Mouse (Mus musculus): ENCODE measurements at regions not wholly inside any gene's neighbourhood (a gene's known extent, or its start where the extent isn't known, plus 50 kb on each side); places are given as distances from the start of the nearest gene placed in this dataset.
"Not testable (repeated sequence)": the region's sequence is repeated elsewhere in the genome, so short reads cannot be mapped to it uniquely, and the experiment has no call there.

GRCm38 (mm10) chr8:126877039-126877365 is 68.6 kb downstream of the Tomm20 start:
- DNase-seq = no peak

- DNase-seq = no peak
Measured at GRCm38 (mm10) chr8:126876300-126877038, 69.2 kb downstream of the Tomm20 start.

GRCm38 (mm10) chr8:126875491-126876155 is 70.0 kb downstream of the Tomm20 start:
- no peak for DNase-seq

GRCm38 (mm10) chr8:126874846-126875245 is 70.8 kb downstream of the Tomm20 start:
- no peak for DNase-seq

DNA sequence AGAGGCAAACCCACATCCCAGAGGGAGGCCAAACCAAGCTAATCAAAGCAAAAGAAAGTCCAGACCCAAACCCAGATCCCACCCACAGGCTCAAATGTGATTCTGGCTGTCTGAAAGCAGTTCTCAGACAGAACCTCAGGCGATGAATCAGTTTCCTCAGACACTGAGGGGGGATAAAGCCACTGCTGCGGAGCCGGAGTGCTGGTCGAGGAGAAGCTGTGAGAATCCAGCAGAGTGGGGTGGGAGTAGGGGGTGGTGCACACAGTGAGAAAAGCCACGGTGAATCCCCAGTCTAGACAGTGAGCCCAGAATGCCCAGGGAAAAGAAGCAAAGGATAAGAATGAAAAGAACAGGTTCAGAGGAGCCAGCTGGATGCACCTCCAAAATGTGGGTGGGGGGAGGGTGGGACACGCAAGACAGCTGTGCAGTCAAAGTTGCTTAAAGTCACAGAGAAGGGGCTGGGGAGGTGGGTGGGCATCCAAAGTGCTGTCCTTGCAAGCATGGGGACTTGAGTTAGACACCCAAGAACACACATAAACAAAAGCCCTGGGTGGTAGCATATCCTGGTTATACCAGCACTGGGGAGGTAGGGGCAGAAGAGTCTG is 71.4 kb downstream of the Tomm20 start:
- no peak for DNase-seq

GRCm38 (mm10) chr8:126873306-126873705 is 72.3 kb downstream of the Tomm20 start:
- DNase-seq = no peak

GRCm38 (mm10) chr8:126872574-126872973 is 73.1 kb downstream of the Tomm20 start:
- no peak for DNase-seq

DNA sequence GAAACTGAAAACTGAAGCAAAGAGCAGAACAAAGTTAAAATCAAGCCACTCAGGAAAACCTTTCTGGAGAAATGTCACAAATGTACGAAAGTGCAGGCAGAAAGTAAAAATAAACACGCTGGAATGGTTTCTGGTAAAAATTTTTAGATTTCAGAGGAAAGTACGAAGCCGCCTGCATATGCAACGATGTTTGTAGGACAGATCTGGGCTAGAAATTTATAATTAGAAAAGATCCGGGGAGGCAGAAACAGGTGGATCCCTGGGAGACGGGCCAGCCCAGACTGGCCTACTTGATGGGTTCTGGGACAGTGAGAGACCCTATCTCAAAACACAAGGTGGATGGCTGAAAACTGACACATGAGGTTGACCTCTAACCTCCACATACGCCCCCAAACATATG is 73.5 kb downstream of the Tomm20 start:
- DNase-seq = no peak

- no peak for DNase-seq
Measured at GRCm38 (mm10) chr8:126869464-126869850, 76.2 kb downstream of the Tomm20 start.

- DNase-seq = no peak
Measured at GRCm38 (mm10) chr8:126868831-126869463, 76.7 kb downstream of the Tomm20 start.

DNA sequence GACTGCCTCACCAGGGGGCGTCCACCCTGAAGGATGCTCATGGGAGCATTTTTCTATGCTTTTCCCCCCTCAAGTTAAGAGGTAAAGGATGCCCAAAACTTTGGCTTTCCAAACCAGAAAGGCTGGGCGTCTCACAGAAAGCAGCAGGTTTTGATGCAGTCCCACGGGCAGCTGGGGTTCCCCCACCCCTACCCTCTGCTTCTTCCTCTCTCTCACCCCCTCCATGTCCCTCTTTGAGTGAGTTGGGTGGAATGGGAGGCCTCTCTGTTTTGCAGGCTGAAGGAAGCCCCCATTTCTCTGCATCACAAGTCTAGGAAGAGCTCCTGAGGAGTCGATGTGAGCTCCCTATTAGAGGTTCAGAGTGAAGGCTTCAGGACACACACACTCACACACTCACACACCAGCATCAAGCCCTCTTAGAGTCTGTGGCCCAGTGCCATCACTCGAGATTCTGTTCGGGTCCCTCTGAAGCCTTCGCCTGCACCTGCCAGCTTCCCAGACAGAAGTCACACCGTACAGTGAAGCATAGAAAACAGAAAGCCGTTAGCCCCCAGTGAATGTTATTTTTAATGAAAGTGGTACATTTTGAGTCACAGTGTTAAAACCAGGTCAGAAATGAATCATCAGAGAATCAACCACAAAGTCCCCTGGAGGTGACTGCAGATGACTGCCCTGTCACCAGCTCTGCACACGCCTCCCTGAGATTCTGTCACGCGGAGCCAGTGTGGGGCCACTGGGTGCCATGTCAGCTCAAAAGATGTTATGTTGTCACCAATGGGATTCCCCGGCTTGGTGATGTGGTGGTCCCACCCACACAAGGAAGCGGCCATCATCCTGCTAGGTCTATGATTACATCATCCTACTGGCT is 78.3 kb downstream of the Tomm20 start:
- no peak for DNase-seq

GRCm38 (mm10) chr8:126864314-126864948 is 81.2 kb downstream of the Tomm20 start:
- DNase-seq = no peak

GRCm38 (mm10) chr8:126863661-126864060 is 82.0 kb downstream of the Tomm20 start:
- not testable (repeated sequence) for DNase-seq

DNA sequence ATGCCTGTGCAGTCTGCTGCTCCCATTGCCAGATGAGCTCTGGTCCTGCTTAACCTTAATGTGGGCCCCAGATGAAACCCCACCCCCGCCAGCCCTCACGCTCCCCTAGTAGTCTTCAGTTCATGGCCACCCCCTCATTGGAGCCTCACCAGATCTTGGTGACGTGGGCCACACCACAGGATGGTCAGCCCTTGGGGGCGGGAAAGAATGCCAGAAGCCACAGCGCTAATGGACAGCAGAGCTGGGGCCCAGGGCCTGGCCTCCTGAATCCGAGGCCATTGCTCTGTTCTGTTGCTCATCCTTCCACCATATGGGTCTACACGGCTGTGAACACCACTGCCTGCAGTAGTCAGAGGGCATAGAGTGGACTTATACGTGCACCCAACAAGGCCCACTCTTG is 83.9 kb downstream of the Tomm20 start:
- DNase-seq = no peak

DNA sequence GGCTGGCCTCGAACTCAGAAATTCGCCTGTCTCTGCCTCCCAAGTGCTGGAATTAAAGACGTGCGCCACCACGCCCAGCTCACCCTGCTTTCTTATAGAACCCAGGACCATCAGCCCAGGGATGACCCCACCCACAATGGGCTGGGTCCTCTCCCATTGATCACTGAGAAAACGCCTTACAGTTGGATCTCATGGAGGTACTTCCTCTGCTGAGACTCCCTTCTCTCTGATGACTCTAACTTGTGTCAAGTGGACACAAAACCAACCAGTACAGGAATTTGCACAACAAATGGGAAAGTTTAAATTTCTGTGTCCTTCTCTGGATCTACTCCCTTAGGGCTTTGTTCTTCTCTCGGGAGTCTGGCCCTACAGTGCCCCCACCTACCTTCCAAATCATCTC is 85.0 kb downstream of the Tomm20 start:
- DNase-seq = no peak

- DNase-seq = no peak
Measured at GRCm38 (mm10) chr8:126859706-126860424, 85.8 kb downstream of the Tomm20 start.

- DNase-seq = no peak
Measured at GRCm38 (mm10) chr8:126857307-126858203, 88.1 kb downstream of the Tomm20 start.

DNA sequence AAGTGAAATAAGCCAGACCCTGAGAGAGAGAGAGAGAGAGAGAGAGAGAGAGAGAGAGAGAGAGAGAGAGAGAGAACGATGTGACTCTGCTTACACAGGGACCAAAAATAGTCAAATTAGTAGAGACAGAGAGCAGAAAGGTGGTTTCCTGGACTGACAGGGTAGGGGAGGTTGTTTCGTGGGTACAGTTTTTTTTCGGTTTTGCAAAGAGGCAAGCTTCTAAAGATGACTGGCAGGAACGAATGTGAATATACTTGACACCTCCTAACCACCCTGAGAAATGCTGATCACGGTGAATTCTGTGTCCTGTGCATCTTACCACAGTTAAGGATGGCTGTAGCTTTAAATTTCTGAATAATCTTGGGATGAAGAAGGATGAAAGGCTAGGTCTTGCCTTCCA is 89.7 kb downstream of the Tomm20 start:
- no peak for DNase-seq

DNA sequence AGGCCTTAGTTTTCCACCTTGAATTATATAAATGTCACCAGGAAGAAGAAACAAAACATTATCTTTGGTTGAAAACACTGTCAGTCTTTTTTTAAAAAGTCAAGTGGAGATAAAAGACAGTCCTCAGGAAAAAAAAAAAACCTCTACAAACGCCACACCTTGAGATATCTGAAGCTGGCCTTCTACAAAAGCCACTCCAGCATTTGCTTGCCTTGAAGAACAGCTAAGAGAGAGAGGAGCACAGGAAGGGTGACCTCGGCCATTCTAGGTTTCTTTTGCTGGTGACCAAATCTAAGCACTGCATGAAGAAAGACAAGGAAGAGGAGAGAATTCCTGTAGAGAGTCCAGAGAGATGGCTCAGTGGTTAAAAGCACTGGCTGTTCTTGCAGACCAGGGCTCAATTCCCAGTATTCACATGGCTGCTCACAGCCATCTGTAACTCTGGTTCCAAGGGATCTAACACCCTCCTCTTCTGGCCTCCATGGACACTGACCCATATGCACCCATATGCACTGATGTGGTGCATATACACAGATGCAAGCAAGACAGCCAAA is 90.5 kb downstream of the Tomm20 start:
- DNase-seq = no peak

Data from cerebellum, adult 9-10 months (tissue).